Mouse (Mus musculus) ovary, adult 18-20 months (tissue): ENCODE results near the gene Slc29a3.
A peak's percentile ranks its signal among the peaks of the same experiment; 100 is the strongest.
"Not testable (repeated sequence)": the region's sequence is repeated elsewhere in the genome, so short reads cannot be mapped to it uniquely, and the experiment has no call there.

Experiments
- DNase-seq: peaks from one replicate; pipeline ENCODE4 v3.0.0; 2022; ENCODE audit warnings: low spot score, mixed read lengths

Gene Slc29a3

DNA sequence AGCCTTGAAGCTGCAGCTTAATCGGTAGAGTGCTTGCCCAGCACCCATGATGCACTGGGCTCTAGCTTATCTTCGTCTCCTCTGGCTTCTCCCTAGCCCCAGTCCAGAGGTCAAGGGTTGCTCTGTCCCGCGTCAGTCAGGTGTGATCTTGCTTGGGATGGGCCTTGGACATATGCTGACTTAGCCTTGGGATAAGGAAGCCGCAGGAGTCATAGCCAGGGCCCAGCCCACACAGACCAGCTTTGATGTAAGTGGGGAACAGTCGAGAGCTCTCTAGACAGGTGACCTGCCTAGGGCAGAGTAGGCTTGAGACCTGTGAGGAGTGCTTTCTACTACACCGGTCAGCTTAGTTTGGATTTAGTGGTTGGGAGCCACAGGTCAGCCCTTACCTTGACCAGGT lies 14.8 kb upstream of the Slc29a3 start:
- no peak for DNase-seq

DNA sequence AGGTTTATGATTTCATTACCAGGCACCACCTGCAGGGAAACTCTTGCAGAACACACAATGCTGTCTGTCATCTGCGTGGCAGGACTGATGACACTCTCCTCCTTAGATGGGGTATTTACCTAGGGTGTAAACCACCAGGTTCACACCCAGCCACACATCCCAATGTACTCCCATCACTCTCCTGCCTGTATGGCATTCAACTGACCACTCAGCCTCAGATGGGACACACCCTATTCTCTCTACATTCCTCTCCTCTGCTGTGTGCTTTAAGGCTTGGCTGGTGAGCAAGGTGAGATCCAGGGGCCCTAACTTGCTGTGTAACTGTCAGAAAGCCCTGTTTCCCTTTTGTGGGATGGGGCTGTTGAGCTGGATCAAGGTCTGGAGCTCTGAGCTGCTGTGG lies 9.5 kb upstream of the Slc29a3 start:
- DNase-seq, result no peak

DNA sequence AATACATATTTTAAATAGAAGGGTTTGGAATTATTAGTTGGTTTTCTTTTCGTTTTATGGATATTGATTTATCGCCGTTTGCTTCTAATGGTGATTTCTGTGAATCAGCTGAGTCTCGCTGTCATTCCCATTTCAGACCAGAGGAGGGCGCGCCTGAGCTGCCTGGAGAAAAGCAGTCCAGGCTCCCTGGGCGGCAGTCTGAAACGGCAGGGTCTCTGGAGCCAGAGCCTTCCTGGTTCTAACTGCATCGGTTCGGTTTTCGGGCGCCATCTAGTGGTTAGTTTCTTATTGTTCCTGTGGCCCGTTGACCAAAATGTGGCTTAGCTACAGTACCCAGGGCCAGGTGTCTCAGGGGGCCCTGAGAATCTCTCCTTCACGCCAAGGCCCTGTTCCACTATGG lies 7.8 kb upstream of the Slc29a3 start:
- DNase-seq, result peak; percentile 83

- DNase-seq, result no peak
Measured at GRCm38 (mm10) chr10:60756992-60757391, 4.4 kb upstream of the Slc29a3 start.

GRCm38 (mm10) chr10:60756146-60756545 lies 3.6 kb upstream of the Slc29a3 start:
- no peak for DNase-seq

DNA sequence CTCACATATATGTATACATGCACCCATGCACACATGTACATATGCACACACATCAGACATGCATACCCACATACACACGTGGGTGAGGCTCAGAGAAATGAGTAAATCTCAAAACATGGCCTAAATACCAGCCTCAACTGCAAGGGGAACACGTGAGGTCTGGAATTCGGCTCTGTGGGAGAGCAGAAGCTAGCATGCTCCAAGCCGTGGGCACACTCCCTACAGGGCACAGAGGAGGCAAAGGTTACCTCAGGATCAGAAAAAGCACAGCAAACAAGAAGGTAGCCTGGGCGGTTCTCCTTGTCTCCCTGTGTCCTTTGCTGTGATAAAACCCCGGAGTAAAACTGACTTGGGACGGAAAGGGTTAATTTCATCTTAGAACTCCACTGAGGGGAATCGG lies 1.3 kb upstream of the Slc29a3 start:
- DNase-seq, result no peak

GRCm38 (mm10) chr10:60753261-60753660 lies 667 bp upstream of the Slc29a3 start:
- DNase-seq, result no peak

DNA sequence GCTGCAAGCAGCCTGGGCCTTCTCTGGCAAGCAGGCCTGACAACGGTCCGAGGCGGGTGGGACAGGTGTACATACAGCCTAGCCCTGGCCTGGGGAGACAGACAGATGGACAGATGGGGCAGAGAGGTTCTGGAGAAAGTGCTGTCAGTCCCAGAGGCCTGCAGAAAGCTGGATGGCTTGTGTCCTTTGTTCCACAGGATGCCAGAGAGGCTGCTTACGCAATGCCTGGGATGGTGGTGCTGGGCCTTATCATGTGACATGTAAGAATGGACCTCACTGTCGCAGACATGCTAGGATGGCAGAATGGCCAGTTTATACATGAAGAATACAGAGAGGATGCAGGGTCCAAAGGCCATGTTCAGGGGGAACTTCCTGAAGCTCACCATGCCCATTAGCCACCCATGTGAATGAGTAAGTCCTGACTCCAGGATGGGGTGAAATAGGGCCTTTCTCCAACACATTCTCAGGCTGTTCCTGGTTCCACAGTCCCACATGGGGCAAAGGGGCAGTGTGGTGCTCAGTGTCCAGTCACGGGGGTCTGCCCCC lies 4.9 kb downstream of the Slc29a3 start:
- DNase-seq, result no peak

- DNase-seq, result no peak
Measured at GRCm38 (mm10) chr10:60746512-60746911, 6.1 kb downstream of the Slc29a3 start.

DNA sequence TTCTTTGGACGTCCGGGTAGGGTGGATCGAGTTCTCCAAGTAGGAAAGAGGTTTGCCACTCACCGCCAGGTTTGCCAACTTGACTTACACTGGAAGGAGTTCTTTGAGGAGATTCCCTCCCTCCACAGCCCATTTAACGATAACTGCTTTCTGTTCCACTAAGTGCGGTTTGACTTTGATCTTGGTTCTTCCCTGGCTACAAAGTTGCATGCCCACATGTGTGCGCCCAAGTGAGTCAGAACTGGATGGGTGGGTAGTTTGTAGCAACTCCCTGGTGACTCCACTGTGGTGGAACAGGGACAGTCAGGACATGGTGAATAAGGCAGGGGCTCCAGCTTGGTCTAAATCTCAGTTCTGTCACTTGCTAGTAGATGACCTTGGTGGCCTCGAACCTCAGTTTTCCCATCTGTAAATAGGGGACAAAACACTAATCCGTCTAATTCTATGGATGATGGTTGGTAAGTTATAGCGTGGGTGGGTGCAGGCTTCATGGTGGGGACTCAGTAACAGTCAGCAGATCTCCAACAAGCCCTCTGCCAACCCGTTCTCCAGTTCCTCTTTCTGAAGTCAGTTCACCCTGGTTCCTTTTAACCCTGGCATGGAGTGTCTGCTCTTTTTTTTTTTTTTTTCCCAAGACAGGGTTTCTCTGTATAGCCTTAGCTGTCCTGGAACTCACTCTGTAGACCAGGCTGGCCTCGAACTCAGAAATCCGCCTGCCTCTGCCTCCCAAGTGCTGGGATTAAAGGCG lies 7.9 kb downstream of the Slc29a3 start:
- no peak for DNase-seq

DNA sequence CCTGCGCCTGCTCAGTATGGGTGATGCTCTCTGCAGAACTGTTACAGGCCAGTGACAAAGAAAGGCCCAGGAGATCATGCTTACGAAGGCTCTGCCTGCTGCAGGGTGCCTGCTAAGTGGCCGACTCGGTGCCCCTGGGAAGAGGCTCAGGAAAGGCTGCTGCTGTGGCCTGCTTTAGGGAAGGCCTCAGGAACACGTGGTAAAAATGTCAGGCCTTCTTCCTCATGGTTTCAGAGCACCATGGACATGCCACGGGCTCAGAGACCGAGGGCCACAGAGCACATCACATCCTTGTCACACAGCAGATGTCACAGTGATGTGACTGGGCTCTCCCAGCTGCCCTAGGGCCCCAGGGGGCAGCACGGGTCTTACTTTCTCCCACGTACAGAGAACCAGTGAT lies 8.9 kb downstream of the Slc29a3 start:
- DNase-seq, result no peak

GRCm38 (mm10) chr10:60742942-60743341 lies 9.7 kb downstream of the Slc29a3 start:
- peak; percentile 25 for DNase-seq

DNA sequence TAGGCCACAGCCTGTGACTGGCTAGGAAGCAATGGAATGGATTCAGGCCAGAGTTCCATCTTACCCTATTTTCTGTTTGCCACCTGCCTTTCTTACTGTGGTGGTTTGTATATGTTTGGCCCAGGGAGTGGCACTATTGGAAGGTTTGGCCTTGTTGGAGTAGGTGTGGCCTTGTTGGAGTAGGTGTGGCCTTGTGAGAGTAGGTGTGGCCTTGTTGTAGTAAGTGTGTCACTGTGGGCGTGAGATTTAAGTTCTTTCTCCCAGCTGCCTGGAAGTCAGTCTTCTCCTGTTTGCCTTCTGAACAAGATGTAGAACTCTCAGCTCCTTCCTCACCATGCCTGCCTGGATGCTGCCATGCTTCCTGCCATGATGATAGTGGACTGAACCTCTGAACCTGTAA lies 10.3 kb downstream of the Slc29a3 start:
- DNase-seq, result not testable (repeated sequence)

- DNase-seq, result no peak
Measured at GRCm38 (mm10) chr10:60741435-60741834, 11.2 kb downstream of the Slc29a3 start.

DNA sequence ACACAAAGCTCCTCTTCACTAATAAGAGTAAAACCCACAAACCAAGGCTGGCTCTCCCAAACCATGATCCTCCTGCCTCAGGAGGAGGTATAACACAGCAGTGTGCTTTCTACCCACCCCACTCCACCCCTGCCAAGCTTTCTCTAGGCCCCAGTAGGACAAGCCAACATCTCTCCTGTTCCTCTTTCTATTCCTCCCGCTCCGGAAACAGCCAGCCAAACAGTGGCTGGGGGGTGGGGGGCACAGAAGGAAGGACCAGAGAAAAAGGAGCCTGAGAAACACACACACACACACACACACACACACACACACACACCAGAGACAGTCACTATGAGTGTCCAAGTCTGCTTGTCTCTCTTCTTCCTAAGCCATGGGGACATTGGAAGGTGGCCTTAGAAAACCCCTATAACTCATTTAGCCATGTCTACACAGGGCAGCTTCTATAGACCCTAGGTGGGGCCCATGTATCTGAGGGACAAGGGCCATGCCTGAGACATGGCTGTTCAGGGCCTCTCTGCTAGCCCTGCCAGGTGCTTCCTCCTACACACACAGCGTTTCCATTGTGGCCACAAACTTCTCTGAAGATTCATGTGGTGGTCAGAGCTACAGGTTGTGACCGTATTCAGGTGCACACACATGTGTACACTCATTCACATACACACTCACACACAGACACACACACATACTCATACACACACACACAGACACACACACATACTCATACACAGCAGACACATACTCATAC lies 12.8 kb downstream of the Slc29a3 start:
- DNase-seq, result no peak

DNA sequence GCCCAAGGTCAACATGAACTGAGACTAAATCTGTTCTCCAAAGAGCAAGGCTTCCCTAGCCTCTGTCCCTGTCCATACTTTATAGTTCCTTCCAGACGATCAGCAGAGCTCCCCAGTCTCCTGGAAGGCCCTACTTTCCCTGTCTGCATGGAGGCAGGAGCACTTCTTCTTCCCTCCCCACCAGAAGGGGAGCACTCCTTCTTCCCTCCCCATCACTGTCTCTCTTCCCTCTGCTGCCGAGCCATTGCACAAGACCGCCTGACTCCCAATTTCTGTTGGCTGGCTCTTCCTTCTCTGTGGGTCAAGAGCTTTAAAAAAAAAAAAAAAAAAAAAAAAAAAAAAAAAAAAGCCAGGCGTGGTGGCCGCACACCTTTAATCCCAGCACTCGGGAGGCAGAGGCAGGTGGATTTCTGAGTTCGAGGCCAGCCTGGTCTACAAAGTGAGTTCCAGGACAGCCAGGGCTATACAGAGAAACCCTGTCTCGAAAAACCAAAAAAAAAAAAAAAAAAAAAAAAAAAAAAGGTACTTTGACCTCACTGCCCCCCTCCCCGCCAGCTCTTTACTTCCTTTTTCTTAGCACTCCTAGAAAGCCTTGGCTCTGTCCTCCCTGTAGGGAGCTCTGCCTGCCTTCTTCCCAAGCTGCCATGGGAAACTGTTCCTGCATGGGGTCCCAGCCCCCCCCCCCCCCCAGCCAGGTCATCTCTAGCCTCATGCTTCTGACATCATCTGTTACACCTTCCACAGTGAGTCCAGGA lies 14.5 kb downstream of the Slc29a3 start:
- DNase-seq, result no peak

DNA sequence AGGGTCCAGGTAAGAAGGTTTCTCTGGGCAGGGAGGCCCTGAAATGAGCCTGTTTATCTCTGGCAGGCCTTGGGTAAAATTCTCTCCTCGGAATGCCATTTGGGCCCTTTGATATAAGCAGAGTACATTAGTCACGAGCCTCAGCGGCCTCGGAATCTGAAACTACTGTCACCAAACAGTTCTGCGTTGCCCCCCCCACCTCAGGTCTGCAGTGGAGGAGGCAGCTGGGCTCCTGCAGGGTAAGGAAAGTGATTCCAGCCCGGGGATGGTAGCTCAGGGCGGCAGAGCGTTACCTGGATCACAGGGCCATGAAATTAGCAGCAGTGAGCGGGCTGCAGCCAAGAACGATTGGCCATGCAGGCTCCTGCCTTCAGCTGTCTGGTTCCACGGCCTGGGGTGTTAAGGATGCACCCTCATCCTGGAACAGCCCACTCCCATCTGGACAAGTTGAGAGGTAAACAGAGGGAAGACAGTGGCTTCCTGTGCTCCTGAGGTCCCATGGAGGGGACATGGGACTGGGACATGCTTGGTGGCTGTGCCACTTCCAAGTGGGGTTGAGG lies 15.3 kb downstream of the Slc29a3 start:
- no peak for DNase-seq

DNA sequence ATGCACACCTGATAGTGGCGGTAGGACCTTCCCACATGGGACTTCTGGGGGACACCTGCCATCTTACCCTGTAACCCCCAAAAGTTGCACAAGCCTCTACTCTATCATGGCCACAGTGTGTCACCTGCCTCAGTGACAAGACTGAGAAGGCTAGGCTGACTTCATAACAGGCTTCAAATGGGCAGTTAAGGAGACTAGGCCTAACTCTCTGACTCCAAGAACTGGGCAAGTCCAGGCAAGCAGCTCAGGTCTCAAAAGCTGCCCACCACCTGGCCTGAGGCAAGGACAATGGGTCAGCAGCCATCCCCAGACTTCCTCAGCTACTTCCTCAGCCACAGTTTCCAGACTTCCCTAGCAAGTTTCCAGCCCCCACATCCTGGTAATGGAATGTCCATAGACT lies 16.9 kb downstream of the Slc29a3 start:
- DNase-seq, result no peak

DNA sequence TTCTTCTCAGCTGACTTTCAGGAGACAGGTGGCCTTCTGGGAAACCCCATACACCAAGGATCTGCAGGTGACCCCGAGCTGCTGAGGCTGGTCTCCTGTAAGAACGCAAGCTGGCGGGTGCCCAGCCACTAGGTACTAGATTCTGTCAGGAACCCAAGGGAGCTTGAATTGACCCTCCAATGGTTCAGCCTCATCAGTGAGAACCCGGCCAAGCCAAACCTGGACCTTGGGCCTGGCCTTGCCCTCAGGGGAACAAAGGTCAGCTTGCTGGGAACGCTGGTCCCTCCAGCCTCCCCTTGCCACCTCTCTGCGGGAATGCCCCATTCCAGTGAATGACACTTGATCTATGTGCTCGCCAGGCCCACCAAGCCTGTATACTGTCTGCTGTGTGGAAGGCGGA lies 19.1 kb downstream of the Slc29a3 start:
- DNase-seq, result no peak

DNA sequence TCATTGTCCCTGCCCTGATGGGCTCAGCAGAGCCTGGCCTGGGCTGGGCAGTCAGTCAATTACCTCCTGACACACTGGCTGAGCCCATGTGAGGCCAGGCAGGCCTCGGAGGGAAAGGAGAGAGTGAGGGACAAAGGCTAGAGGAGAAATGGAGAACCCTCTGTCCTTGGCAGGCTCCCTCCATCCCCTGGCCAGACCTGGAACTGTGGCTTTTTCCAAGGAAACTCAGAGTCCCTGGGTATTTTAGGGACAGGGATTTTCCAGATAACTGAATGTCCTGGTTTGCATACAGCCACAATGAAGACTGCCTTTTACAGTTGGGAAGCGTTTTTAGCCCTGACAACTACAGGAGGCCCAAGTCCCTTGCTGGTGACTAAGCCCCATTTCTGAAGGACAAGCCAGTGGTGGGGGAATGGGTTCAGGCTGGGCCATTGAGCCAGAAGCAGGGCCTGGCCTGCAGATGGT lies 20.2 kb downstream of the Slc29a3 start:
- DNase-seq, result no peak

DNA sequence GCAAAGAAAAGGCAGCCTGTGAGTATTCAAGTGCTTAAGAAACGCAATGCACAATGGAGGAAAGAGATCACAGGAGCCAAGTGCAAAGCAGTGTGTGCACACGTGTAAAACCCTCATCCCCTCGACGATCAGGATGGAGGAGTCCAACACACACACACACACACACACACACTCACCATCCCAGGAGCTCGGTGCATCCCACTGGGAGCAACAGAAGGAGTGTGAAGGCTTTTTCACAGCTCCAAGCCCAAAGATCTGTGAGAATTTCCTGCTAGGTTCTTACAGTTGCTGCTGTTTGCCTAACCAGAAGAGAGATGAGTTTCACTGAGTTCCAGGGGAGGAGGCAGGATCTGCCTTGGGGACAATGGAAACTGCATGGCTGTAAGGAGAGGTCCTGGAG lies 20.9 kb downstream of the Slc29a3 start:
- DNase-seq, result no peak

GRCm38 (mm10) chr10:60727301-60727700 lies 25.3 kb downstream of the Slc29a3 start:
- no peak for DNase-seq
